Mouse (Mus musculus) left cerebral cortex, adult 8-10 months (tissue): ENCODE data around the gene Zbtb16. TPM values are rescaled to one million over a fixed set of nuclear protein-coding genes. Genes with fewer than 3 reads are reported as not detected.

ENCODE experiments used
- DNase-seq, 2 experiments: peaks; one replicate each; pipeline ENCODE4 v3.0.0; 2022; ENCODE audit warnings: low spot score in 2 of 2
- total RNA-seq, 4 experiments: library from RNA; stranded (reverse); gene quantifications; 2 replicates each; pipeline ENCODE4 v1.2.4; 2022

The Zbtb16 gene
- total RNA-seq, 4 experiments from 2014 or later = 66.8 to 72.0 (median 69.8) TPM

DNA sequence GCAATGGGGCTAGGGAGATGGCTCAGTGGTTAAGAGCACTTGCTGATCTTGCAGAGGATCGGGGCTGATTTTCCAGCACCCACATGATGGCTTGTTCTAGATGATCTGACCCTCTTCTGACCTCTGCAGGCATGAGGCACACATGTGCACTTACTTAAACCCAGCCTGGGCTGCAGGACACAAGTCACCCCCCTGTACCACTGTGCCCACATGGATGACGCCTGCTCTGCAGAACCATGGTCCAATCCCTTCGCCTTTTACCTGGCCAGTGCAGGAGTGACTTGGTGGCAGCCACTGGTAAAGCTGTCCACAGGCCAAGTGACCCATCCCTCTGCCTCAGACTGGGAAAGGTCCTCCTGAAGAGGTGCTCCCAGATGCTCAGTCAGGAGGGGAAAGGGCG is 67.1 kb downstream of the Zbtb16 start:
- DNase-seq = no peak

GRCm38 (mm10) chr9:48767666-48768432 is 68.2 kb downstream of the Zbtb16 start:
- peak in 1 of 2 experiments; percentile 64 for DNase-seq

DNA sequence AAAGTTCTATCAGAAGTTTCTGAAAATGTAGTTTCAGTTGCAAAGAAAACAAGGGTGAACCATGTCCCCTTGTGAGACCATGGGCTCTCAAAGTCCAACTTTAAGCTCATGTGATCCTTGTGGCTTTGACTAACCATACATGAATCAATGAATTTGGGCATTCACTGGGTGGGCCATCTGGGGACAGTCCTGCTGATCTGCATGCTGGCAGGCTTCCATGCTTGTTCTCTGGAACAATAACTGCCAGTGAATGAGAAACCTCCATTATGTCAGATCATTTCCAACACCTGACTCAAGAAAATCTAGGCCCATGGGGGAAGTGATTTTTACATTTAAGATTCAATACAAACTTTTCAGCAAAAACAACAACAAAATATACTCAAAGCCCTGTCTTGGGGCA is 70.1 kb downstream of the Zbtb16 start:
- DNase-seq = no peak

DNA sequence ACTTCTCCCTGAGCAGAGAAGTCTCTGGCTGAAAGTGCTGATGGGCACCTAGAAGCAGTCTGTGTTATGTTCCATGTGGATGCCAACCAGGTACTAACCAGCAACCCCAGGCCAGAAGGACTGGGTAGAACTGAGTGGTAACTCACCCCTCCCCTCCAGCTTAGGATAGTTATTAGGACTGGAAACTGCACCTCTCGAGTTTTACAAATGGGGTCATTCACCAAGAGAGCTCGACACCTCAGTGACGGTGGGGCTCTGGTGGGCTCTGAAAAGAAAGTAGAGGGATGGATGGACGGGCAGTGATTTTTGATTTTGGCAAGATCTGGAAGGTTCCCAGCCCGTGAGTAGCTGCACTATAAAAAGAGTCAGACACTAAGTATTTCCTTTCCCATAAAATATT is 71.7 kb downstream of the Zbtb16 start:
- no peak for DNase-seq

DNA sequence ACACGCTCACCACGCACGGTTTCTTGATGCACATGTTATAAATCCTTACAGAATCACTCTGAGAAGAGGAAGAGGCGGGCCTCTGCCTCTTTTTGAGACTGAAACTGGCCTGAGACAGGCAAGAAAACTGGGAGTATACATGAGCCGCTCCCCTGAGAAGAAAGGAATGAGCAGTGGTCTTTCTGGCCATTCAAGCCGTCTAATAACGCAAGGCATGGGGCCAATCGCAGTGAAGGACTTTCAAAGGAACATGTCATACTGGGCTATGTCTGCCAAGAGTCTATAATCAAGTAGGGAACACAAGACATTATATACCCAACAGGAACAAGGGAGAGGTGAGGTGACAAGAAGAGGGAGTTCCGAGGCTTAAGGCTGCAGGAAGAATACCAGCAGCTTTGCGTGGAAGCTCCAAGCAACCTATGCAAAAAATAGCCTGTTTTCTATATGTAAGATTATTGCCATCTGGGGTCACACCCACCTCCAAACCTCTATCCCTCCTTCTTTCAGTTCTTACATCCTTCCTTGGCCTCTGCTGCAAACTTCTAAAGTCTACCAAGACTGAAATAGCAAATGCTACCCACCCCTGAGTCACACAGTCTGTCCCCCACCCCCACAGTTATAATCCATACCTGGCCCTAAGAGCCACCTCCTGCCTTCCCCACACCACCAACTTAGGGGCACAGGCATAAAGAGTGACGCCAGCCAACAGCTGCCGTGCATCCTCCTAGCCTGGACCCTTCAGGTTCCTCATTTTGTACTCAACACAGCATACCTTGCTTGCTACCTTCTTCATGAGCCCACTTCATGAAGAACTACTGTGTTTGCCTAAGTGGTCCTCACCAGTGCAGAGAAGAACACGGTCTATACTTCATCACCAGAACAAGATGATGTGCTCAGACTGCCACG is 74.0 kb downstream of the Zbtb16 start:
- no peak for DNase-seq

DNA sequence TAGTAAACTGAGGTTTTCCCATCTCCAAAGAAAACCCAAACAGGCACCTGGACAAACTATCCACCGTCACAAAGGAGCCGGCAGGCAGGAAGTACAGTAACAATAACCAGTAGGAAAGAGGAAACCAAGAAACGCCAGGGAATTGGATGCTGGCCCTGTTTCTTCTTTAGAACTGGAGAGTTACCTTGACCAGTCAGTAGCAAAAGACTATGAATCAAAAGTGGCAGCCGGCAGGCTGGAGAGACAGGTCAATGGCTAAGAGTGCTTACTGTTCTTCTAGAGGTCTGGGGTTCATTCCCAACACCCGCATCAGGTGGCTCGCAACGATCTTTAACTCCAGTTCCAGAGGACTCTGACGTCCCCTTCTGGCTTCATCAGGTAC is 74.9 kb downstream of the Zbtb16 start:
- no peak for DNase-seq

DNA sequence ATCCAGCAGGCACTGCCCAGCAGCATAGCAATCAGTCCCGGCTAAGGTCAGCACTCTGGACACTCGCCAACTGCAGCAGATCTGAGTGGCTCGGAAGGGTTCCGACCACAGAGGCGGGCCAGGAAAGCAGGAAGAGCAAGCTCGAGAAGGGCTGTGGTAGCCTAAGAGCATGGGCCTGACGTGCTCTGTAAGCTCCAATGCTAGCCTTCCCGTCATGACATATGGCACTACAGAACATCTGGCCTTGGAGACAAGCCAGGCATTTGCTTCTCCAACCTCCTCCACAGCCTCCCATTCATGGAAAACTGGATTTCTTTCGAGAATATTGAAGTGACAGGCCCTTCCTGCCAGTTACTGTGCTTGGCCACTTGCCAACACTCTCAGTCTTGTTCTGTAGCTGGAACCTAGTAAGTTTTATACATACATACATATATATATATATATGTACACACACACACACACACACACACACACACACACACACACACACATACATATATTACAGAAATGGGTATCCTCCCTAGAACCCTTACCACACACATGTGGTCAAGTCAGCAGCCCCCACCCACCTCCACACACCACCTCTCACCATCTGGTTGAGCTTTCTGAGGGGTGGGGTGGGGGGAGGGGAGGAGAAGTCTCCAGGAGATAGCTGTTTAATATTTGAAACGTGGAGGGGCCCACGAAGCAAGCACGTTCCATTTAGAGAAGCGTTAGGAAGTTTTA is 75.4 kb downstream of the Zbtb16 start:
- peak in 1 of 2 experiments; percentile 68 for DNase-seq

GRCm38 (mm10) chr9:48759098-48759497 is 76.9 kb downstream of the Zbtb16 start:
- no peak for DNase-seq

DNA sequence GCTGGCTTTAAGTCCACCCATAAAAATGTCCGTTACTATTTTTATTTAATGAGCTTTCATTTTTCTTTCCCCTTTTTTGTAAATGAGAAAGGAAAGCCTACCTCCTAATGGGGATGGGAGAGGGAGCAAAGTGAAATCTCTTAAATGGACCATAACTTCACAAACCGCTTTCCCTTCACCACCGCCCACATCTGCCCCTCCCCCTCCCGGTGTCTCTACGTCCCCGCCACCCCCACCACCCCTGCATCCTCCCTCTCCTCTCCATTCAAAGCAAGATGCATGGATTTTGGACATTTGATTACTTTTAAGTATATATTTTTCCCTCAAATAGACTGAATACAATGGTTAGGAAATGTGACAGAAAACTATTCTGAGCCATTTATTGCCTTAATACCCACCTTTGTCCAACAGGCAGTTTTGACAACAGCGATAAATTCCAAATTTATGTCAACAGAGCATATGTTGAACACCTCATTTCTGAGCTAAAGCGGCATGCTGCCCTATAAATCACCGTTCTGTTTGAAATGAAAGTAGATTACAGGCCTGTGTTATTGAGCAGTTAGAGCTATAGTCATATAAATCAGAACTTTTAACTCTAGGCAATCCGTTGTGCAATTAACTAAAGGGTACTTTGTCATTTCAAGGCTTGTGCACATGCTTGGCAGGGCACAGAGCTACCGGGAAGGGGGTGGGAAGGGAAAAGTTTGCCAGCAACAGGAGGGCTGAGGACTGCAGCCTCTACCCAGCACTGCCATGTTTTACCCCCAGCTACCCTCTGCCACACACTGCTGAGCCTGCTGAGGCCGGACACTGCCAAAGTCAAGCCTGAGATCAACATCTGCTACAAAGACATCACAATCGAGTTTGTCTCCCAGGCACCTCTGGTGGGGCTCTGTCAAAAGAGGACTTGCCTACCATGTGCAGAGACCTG is 78.1 kb downstream of the Zbtb16 start:
- DNase-seq = no peak

DNA sequence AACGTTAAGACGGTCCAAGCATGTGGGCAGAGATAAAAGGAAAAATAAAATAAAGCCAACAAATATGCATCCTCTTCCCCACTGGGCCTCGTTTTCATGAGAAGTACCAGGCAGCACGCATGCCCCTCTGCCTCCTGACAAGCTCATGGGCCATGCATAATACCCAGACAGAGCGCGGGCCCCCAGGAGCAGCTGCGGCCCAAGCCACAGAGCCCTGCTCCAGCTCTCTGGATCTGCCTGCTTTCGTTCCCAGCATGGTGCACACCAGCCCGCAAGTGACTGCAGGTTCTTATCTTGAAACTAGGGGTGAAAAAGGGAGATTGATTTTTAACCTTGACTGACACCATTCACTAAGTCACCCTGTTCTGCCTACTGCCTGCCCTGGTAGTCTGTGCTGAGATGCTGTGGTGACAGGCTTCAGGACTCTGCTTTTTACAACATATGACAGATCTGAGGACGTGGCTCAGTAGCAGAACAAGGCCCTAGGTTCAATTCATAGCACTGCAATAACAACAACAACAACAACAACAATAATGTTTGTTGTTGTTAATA is 79.7 kb downstream of the Zbtb16 start:
- no peak for DNase-seq

DNA sequence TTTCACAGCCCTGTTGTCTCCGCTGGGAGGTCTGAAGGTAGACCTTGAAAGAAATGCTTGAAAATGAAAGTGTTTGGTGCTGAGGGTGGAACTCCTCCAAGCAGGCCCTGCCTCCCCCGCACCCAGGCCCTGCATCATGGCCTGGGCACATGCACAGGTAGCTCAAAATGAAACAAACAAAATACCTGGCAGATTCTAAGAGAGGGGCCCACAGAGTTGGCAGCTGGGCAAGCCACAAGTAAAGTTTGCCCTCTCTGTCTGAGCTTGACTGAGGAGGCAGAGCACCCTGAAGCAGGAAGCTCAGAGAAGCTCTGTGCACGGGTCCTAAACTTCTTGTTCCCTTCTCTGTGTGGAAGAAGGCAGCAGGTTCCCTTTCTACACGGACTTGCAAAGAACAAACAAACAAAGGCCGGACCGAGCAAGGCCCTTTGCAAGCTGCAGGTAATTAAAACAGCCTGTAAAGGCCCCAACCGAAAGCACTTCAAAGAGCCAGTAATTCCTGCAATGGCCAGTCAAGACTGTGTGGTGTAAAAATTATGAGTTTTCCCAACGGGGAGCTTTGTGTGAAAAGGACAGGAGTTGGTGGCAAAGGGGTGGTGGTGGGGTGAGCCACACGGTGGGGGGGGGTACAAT is 80.5 kb downstream of the Zbtb16 start:
- no peak for DNase-seq

GRCm38 (mm10) chr9:48754418-48754817 is 81.6 kb downstream of the Zbtb16 start:
- DNase-seq = no peak

- no peak for DNase-seq
These were observed 82.1 kb downstream of the Zbtb16 start for GRCm38 (mm10) chr9:48753881-48754280.

DNA sequence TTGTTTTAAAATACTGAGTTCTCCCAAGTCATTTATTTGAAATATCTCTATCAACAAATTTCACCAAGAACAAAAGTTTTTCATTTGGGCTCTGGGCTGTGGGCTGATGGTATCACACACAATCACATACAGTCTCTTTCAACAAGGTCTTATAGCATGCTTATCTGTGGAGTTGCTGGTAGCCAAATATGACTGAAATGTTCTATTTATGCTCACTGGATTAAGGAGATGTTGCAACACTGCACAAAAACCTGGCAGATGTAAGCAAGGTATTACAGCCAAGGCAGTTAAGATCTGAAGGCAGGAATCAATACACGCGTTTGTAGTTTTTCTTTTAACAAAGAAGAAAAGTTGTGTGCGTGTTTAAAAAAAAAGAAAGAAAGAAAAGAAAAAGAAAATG is 84.1 kb downstream of the Zbtb16 start:
- no peak for DNase-seq

- no peak for DNase-seq
These were observed 86.4 kb downstream of the Zbtb16 start for GRCm38 (mm10) chr9:48749666-48750065.

GRCm38 (mm10) chr9:48749168-48749567 is 86.9 kb downstream of the Zbtb16 start:
- no peak for DNase-seq

DNA sequence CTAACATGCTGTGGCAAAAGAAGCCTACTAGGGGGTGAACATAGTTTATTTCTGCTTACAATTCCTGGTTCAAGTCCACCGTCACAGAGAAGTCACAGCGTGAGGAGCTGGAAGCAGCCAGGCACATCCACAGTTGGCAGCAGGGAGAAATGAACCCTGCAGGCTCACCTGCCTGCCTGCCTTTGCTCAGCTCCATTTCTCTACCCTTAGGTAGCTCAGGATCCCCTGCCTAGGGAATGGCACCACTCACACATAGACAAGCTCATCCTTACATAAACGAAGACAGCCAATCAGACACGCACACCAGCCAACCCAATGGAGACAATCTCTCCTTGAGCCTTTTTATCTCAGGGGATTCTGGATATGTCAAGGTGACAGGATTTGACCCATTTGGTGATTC is 87.3 kb downstream of the Zbtb16 start:
- no peak for DNase-seq

GRCm38 (mm10) chr9:48748216-48748615 is 87.8 kb downstream of the Zbtb16 start:
- no peak for DNase-seq

- DNase-seq = no peak
These were observed 89.5 kb downstream of the Zbtb16 start for GRCm38 (mm10) chr9:48746506-48746905.
